Mouse (Mus musculus) common myeloid progenitor, adult 5-6 weeks (primary cell): ENCODE measurements at regions not wholly inside any gene's neighbourhood (a gene's known extent, or its start where the extent isn't known, plus 50 kb on each side); places are given as distances from the start of the nearest gene placed in this dataset.
"Not testable (repeated sequence)": the region's sequence is repeated elsewhere in the genome, so short reads cannot be mapped to it uniquely, and the experiment has no call there.

ENCODE experiments used
- ATAC-seq: replicated peaks from 2 replicates; pipeline ENCODE4 v1.8.0; 2016; ENCODE audit warnings: low read depth, mild to moderate bottlenecking, moderate TSS enrichment, inconsistent platforms; ENCODE audit not compliant: poor library complexity, severe bottlenecking

DNA sequence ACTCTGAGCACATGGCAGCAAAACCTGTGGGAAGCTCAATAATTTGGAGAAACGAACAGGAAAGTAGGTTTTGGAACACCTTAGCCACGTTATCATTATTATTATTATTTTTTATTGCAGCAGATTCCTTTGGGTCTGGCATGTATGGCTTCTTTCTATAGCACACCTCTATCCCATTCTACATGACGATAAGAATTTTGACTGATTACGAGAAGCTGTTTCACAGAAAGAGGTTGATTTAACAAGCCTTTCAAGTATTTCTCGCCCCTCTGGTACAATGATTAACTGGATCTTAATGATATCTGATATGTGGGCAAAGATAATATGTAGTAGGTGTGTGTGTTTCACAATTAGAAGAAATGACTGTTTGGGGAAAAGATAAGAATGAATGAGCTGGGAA, 191.6 kb downstream of the Wdr20rt start:
- ATAC-seq: no peak

DNA sequence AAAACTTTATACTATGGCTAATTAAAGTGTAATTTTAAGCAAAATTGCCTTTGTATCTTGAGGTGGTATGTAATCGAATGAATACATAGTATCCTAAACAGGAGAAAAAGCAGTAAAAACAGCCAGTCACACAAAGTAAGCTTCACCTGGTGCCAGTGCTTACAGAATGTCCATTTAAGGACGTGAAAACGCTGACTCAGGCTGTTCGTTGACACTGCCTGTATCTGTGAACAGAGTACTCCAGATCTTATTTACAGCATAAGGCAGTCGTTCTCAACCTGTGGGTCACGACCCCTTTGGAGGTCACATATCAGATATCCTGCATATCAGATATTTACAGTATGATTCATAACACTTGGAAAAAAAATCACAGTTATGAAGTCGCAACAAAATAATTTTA, 194.8 kb downstream of the Wdr20rt start:
- ATAC-seq: no peak

DNA sequence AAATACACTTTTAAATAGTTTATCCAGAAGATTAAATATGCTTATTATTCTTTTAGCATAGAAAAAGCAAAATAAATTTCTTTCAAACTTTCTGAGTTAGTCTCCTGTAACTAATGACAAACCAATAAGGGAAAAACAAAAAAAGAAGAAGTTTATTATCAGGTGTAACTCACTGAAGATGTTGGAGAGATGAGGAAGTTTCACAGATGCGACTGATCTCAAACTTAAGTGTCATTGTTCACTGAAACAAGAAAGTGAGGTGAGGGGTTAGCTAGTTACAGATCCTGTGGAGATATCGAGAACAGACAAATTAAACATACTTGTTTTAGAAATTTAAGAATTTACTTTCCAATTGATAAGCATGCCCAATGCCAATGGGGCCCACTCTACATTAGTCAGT, 199.2 kb downstream of the Wdr20rt start:
- ATAC-seq: no peak

DNA sequence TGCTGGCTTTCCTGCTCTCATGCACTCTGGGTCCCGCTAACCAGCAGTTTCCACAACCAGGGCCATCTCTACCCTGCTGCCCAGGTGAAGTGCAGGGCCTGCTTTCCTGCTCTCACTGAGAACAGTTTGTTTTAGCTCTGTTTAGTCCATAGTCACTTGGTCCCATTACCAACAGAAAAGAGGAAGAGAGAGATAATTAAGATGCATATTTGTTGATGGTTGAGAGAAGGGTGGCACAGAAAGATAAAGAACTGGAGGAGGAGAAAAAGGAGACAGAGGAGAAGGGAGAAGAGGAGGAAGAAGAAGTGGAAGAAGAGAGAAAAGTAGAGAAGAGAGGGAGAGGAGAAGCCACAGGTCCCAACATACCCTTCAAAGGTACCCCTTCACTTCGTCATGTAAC, 200.1 kb downstream of the Wdr20rt start:
- no peak for ATAC-seq

DNA sequence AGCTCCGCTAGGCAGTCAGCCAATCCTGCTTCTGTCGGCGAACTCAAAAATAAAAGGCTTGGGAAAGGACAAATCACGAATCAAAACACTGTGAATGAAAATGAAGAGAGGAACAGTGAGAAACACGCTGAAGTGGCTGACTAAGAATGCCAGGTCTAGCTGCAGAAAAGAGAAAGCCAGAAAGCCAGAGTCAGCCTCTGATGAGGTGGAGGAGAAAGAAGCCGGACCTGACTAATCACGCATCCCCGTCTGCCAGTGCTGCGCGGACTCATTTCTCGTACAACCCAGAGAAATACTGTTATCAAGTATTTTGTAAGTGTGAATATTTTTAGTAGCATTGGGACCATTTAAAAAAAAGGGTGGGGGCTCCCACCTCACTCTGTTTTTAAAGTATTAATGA, 201.6 kb downstream of the Wdr20rt start:
- ATAC-seq: no peak

DNA sequence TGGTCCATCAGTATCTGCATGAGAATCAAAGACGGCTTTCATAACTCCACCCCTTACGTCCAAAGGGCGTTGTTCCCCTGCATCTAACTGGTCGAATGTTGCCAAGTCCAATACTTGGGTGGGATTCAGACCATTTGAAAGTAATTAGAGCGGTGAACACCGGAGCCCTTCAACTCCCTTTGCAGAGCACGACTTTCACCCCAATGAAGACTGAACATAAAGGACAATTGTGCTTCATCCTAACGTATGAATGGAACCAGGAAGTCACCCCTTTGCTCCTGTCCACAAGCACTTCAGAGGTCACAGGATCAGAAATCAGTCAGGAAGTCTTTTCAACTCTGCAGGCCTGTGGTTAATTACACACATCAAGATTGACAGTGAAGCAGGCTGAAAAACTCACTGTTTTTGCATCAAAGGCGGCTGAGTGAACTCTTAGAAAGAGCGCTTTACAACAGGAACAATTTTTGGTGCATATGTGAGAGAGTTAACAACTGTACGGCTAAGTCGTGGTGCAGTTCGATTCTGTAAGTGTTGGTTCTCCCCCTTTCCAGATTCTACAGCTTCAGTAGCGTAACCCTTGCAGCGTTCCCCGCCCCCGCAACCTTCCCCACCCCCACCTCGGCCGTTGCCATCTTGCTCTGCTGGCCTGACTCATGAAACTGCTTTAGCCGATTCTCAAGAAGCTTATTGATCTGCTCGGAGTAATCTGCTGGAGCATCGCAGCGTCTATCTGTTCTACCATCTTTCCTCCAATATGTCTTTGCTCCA, 203.1 kb downstream of the Wdr20rt start:
- no peak for ATAC-seq

DNA sequence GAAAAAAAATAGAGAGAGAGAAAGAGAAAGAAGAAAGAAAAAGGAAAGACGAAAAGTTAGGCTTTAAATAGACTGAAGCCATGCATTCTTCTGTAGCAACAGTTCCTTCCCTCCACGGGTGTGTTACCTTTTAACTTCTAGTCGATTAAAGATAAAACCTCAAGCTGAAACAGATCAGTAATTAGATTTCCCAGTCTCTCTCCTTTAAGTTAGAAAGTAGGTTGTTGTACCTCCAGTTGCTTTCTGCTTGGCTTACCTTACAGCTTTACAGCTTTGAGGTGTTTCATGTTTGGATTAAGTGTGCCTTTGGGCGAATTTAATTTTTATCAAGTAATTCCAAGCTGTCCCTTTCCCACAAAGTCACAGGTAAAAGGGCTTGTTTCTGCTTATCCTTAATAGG, 225.5 kb downstream of the Wdr20rt start:
- ATAC-seq: no peak

DNA sequence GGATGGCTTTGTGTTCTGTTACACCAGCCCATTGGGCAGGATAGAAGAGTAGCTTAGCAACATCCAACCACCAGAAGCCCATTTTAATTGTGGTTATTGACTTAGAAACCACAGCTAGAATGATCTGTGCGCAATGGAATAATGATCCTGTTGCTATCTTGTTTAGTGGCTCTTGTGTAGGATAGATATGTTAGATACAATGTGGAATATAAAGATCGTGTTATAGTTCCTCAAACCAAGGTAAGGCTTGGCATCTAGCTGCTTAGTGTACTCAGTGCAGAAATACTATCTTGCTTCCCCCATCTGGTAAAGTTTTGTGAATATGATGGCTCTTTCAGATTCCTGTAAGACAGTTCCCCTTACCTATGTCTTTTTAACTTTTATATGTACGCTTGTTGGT, 230.4 kb downstream of the Wdr20rt start:
- ATAC-seq: no peak

DNA sequence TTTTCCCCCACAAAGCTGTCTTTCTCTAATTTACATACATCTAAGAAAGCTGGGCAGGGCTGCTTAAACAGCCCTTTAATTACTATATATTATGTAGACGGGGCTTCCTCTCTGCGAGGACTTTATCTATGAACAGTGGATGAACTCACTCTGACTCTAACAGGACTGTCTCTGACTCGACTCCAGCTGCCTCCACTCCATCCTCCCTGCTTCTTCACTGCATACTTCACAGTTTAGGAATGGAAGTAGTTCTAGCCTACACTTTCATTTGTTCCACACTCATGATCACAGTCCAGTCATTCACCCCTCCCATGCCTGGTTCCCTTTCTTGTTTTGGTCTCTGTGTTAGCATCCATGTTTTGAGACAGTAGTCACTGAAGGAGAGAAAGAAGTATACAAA, 231.6 kb downstream of the Wdr20rt start:
- no peak for ATAC-seq

DNA sequence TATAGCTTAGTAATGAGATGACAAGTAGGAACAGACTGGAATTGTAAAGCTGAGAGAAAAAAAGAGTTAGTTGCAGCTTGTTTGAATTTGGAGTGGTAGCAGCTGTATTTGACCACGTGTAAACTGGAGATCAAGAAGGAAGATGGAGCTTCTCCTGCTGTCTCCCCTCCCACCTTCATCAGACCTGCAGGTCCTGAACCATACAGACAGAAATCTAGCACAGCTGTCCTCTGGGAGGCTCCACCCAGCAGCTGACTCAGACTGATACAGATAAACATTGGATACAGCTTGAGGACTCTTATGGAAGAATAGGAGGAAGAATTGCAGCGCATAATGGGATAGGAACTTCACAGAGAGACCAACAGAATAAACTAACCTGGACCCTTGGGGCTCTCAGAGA, 238.9 kb downstream of the Wdr20rt start:
- ATAC-seq: no peak

DNA sequence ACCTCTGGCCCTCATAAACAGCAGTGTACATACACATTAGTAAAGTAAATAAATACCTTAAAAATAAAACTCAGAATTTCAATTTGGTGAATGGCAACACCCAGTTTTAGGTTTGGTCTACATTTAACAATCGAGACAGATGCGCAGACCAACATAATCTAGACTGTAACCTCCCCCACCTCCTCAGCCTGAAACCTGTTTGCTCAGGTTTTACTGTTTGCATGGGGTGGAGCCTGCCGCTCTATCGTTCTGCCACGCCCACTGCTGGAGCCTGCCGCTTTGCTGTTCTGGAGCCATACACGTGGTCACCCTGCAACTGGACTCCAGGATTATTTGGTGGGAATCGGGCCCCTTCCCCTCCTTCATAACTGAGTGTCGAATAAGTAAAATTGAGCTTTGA, 253.4 kb downstream of the Wdr20rt start:
- not testable (repeated sequence) for ATAC-seq

DNA sequence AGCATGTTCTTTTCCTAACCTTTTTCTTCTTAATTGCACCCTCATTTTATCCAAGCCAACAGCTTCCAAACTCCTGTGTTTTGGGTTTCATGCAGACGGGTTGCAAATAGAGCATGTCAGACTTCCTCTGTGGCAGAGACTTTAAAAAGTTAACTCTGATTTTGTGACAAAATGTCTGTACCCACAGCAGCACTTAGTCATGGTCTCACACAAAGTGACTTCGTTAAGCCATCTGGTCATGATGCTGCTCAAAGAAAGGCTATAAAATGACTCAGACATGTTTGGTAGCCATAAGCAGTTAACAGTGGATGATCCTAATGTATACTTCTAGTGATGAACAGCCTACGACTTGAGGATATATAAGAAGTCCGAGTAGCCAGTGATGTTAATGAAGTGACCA, 255.5 kb downstream of the Wdr20rt start:
- no peak for ATAC-seq

DNA sequence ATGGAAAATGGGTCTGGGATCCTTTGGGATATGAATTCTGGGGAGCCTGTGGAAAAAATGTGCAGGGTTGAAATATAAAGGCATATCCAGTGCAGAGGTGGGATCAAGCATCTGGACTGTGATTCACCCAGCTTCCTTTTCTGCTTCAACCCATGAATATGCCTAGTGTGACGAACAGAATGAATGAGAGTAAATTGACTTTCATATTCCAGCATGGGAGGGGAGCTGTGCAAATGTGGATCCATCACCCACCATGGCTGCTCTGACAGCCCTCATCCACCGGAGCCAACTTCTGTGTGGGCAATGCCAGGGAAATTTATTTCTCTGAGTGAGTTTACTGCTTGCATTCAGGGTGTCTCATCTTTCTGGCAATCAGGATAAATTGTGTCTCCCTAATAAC, 265.8 kb downstream of the Wdr20rt start:
- no peak for ATAC-seq

DNA sequence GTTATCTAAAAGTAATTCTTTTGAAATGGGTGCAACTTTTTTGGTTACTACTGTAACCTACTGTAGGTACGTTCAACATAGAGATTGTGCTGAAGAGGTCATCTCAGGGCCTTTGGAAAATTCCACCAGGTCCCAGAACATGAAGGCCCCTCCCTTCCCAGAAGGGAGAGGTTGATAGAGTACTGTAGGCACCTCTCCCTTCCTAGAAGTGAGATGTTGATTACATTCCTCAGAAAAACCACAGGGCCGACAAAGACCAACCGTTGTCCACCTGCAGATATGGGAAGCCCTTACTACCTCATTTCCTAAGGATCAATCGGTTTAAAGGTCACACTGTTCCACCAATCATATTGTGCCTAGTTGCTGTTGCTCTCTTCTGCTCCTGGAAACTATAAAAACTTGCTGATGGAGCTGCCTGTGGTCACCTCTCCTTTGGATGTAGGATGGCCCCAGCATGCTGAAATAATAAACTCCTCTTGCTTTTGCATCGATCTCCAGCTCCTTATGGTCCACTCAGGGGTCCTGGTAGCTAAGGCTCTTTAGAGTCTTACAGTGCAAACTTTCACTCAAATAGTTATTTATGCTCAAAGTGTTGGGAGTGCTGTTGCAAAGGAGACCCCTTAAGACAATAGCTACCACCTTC, 269.2 kb downstream of the Wdr20rt start:
- ATAC-seq: no peak

DNA sequence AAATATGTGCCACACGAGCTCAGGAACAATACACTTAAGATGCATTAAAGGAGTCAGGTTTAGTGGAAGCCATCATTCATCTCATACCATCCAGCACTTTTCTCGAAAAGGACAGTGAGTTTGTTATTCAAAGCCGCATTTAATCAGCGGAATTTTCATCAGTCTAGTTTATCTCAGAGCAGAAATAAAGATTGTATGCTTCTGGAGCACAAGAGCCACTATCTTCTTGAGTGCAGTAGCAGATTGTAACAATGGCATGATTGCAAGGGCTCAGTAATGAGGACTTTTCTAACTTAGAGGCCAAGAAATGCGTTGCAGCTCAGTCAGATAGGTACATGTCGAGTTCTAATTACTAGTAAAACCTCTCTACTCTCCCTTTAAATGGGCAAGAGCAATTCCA, 271.3 kb downstream of the Wdr20rt start:
- no peak for ATAC-seq

DNA sequence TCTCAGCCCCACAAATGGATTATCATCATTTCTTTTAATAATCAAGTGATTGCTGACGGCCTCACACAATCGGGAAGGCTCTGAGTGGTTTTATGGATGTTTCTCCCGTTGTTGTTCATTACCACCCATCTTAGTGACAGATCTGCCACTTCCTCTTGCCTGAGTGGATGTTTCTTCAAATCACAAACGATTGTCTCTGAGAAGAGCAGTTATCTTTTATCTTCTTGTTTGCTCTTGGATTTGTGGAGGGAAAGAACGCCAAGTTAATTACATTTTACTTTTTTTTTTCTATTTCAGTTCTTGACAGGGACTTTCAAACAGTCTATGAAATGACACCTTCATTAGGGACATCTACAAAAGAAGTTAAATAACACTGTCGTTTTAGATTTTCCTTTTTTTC, 272.3 kb downstream of the Wdr20rt start:
- ATAC-seq: no peak

DNA sequence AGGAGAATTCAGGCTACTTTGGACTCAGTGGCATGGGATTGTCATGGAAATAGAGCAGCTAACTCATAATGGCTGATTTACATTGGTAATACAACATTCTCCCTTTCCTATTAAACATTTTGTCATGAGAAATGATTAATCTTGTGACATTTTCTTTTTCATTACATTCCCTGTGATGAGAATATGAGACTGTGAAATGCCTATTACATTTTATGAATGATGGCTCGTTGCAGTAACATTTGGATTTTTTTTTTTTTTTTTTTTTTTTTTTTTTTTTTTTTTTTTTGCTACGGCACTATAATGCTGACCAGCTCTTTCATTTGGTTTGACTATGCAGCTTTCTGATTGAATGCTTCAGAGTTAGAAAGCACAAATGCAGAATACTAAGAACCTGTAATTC, 276.1 kb downstream of the Wdr20rt start:
- no peak for ATAC-seq

DNA sequence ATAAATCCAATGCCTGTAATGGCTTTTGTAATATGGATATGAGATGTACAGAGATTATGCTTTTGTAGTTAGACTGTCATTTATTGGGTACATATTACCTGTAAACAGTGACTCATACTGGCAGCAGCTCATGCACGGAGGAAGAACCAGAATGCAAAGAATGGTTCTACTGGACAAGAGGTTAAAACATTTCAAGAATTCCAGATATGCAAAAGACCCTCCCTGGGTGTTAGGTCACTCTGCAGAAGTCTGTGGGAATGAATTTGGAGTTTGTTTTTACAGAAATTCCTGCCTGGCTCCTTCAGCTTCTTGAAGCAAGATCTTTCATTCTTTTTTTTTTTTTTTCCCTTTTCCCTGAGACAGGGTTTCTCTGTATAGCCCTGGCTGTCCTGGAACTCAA, 276.7 kb downstream of the Wdr20rt start:
- no peak for ATAC-seq

DNA sequence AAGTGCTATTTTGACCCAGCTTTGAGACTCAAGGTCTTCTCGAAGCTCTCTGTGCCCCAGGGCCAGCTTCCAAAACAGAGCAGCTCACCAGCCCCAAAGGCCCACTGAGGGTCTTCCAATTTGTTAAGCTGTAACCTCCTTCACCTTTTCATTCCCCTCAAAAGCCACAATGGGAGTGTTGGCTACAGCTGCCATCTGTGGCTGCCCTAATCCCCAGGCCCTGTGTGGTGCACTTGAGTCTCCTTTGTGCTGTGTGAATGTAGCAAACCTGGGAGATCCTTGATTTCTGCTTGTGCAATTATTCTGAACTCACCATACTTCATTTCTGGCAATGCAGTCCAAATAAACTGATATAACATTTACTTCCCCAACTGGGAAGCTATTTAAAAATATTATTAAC, 287.8 kb downstream of the Wdr20rt start:
- no peak for ATAC-seq

DNA sequence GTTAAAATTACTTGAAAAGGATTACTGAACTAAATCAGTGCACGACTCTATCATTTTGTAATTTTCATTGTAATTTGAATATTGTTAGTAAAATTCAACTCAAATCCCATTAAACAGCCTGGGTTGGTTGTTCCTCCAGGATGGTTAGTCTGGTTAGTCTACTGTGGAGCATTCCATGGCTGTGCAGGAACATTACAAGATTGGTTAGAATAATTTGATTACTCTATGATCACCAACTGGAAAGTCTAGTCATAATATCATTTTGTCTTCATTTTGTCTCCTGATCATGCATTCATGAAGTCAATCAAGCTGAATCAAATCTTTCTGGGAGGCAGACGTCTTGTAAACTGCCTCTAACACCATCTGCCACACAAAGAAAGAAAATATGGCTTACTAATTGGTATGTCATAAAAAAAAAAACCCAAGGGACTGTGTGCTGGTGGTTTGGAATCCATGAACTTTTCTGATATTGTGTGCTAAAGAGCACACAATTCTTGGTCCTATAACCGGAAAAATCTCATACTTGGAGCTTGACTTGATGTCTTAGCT, 308.9 kb downstream of the Wdr20rt start:
- no peak for ATAC-seq

DNA sequence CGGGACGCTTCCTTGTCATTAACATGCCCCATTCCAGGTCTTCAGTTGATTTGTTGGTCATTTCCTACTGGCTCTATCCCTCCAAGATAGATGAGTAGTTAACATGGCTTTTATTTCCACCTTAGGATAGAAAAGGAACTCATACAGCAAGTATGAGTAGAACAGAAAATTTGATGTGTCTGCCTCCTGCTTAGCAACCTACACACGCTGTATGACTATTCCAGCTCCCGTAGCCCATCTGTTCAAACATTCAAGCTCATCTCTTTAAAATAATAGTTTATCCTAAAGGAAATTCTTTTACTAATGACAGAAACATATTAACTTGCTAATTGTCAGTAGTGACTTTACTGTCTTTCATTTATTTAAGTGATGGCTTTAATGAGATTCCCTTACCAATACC, 323.0 kb downstream of the Wdr20rt start:
- no peak for ATAC-seq

DNA sequence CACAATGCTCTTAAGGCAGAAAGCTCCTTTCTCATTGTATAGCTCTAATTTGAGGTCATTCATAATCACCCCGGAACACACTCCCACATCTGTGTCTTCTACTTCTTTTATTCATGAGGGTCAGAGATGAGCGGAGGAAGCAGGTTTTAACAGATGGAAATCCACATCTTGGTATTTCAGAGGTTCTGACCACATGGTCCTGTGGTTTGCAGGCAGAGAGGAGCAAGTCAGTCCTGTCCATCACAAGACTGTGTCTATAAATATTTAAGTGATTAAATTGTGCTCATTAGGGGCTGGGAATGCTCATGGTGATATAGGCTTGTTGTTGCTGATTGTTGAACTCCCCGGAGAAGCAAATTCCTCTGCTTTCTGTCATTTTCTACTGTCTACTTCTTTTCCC, 326.9 kb downstream of the Wdr20rt start:
- ATAC-seq: no peak
